Mouse (Mus musculus) left cerebral cortex, adult 18-20 months (tissue): ENCODE results near the gene Sp1. TPM values are rescaled to one million over a fixed set of nuclear protein-coding genes. Genes with fewer than 3 reads are reported as not detected.

Experiments used
- DNase-seq, 2 experiments: peaks; one replicate each; pipeline ENCODE4 v3.0.0; 2021 to 2022; ENCODE audit warnings: low spot score in 2 of 2, mixed read lengths in 1 of 2
- long read RNA-seq, 2 experiments: library from polyadenylated mRNA; stranded (forward); transcript quantifications; one replicate each; pipeline ENCODE4 v2.0.0; 2021
- total RNA-seq, 2 experiments: library from RNA; stranded (reverse); gene quantifications; 2 replicates each; pipeline ENCODE4 v1.2.3; 2021

Sp1 gene
- total RNA-seq, result 10 to 100 TPM; 23.8 to 32.2 TPM
- long read RNA-seq, experiment 1, full-length matches to known transcripts, result 1 of 7 reads
- long read RNA-seq, experiment 1, partial matches to known transcripts, result 1 of 7 reads
- long read RNA-seq, experiment 1, other reads (novel, unspliced or antisense), result 5 of 7 reads
- long read RNA-seq, experiment 2, full-length matches to known transcripts, result 2 of 3 reads
- long read RNA-seq, experiment 2, partial matches to known transcripts, result 1 of 3 reads
- long read RNA-seq, experiment 2, other reads (novel, unspliced or antisense), result 0 of 3 reads

DNA sequence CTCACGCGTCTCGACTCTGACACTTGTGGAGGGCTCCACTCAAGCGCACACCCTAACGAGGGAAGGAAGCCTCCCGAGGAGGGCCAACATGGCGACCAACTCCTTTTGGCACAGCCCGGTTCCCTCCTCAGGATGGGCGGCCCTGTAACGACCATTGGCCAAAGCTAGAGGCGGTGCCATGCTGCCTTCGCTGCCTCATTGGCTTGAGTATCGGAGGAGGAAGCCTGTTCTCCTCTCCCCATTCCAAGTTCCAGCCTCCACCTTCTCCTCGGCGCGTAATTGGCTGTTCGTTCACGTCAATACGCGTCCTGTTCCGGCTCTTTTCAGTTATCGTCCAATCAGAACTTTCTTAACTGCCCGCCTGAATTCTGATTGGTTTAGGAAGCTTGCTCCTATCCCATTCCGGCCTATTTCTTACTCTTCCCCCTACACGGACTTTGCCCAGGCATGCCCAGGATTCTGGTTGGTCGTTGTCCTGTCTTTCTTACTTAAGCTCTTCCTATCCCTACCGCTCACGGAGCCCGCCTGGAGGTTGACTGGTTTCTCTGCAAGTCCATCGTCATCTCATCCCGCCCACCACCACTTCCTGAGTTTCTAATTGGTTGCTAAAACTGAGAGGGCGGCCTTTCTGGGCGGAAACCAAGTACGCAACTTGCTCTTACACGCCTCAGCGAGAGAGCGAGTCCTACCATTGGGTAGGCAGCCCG is at the start of gene Sp1:
Sp1 (plus strand) TSS at position 655 of the 707 bp plus-strand sequence.
- peak; percentile 98 to 100 for DNase-seq

DNA sequence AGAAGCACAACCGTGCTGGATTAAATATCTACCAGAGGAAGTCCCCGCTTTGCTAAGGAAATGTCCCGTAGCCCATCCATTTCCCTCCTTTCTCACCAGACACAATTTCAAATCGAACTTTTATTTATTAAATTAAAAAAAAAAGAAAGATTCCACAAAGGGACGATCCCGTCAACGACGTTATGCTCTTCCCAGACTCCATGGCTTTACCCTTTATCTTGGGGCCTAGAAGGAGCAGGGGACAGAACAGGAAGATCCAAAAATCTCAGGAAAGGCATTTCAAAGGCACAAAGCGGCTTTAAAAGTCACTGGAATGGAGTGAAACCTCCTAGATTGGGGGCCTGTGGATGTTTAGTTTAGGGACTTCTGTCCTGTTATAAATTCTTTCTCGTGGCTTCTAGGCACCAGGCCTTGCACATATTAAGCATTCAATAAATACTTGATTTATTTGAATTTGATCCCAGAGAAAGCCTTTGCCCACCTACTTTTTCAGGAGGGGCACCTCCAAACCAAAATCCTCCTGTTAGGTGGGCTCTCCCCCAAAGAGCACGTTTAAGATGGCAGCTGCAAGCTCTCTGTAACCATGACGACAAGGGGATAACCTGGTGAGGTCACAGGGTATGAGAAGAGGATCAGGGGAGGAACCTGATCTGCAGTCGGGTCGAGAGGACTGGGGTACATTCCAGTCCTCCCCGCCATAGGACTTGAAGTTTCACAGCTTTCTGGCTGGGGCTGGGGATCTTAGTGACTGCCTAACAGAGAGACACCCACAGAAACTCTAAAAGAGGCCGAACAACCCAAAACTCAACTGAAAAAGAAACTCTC is 49.2 kb upstream of the Sp1 start:
- no peak for DNase-seq

GRCm38 (mm10) chr15:102358126-102358525 is 47.8 kb upstream of the Sp1 start:
- no peak for DNase-seq

DNA sequence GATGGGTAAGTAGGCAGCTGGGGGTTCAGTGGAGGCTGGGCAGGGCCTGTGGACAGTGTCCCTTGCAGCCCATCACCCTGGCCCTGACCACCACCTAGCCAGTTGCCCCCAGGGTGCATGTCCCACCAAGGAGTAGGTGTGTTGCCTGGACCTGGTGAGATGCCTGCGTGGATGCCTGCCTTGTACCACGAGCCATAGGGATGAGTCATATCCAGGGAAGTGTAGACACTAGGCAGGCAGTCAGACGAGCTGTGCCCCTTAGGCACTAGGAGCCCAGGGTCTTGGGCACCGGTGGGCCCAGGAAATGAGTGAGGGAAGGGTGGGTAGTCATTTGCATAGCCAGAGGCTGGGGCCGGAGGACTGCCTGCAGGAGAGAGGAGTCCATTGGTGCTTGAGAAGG is 47.1 kb upstream of the Sp1 start:
- no peak for DNase-seq

DNA sequence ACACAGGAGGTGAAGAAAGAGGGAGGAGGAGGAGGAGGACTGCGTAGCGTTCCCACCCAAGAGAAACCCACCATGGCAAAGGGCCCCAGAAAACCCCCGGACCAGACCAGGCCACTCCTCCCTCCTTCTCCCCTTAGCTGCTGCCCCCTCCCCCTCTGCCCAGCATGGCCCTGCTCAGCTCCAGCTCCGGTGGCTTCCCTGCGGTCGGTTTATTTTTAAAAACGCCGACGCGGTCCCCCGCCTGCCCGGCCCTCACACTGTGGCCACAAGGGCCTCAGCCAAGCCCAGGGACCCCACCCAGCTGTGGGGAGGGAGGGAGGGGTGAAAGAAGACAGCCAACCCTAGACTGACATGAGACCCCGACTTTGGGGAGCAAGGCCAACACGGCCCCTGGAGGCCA is 43.3 kb upstream of the Sp1 start:
- DNase-seq, result no peak

GRCm38 (mm10) chr15:102364678-102365077 is 41.3 kb upstream of the Sp1 start:
- no peak for DNase-seq

GRCm38 (mm10) chr15:102366238-102366637 is 39.7 kb upstream of the Sp1 start:
- no peak for DNase-seq

- DNase-seq, result no peak
These were observed 39.1 kb upstream of the Sp1 start, which contains the start of gene Sp7 for GRCm38 (mm10) chr15:102366733-102367344. TSS of gene Sp7 (minus strand) at chr15:102367182.

DNA sequence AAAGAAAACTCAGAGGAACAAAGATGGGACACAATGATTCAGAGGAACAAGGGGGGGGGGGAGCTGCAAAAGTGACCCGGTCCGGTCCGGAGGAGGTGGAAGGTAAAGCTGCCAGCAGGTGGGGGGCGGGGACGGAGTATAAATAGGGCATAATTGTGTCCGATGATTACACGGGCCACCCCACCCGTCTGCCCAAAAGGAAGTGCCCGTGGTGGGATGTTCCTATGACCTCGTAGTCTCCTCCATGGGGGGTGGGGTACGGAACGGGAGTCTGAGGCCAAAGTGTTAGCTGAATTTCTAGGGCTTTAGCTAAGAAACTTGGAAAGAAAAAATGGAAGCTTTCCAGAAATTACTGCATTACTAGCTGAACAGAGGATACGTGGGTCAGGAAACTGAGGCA is 36.0 kb upstream of the Sp1 start:
- no peak for DNase-seq

DNA sequence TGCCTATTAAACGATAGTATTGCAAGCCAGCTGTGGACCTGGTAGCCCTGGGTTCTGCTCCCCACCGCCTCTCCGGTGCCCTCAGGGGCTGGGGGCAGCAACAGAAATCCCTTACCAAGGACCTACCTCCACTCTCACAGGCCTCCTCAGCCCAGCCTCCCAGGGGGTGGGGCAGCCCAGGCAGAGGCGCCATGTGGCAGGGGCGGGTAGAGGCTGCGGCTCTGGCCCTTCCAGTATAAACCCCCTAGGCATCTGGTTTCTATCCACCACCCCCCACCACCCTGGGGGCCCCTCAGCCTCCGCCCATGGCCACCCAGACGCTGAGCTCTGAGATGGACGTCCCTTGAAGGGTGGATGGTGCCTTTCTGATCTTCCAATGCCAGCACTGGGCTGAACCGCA is 35.2 kb upstream of the Sp1 start:
- DNase-seq, result no peak

GRCm38 (mm10) chr15:102376453-102377162 is 29.3 kb upstream of the Sp1 start:
- peak; percentile 20 to 29 for DNase-seq

- DNase-seq, result peak; percentile 69 to 79
These were observed 28.8 kb upstream of the Sp1 start for GRCm38 (mm10) chr15:102377163-102377543.

GRCm38 (mm10) chr15:102377810-102378262 is 28.1 kb upstream of the Sp1 start:
- no peak for DNase-seq

DNA sequence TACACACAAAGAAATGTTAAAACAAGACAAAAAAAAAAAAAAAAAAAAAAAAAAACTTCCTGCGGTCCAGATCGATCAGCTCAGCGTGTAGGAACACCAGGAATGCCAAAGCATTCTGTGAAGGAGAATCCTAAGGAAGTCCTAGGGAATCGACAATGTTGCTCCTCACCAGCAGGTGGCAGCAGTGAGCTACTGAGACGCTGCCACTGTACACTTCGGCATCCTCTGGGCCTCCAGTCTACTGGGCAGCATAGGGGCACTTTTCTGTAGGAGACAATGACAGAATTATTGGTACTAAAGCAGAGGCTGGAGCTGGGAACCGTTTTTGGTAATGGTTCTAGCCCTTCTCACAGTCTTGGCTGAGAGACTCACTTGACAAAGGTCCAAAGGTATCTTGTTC is 24.4 kb upstream of the Sp1 start:
- DNase-seq, result peak; percentile 85 to 88

DNA sequence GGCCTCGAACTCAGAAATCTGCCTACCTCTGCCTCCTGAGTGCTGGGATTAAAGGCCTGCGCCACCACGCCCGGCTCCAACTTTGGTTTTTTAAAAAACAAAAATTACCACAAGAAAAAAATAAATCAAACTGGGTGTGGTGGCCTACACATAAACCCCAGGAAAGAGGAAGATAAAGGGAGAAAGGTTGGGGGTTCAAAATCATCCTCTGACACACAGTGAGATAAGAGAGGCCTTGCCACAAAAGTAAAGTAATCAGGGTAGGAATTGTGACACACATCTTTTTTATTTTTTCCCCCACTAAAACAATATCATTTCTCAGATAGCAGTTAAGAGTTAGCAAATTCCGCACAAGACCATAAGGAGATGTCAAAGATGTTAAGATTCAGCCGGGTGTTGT is 22.3 kb upstream of the Sp1 start:
- no peak for DNase-seq

DNA sequence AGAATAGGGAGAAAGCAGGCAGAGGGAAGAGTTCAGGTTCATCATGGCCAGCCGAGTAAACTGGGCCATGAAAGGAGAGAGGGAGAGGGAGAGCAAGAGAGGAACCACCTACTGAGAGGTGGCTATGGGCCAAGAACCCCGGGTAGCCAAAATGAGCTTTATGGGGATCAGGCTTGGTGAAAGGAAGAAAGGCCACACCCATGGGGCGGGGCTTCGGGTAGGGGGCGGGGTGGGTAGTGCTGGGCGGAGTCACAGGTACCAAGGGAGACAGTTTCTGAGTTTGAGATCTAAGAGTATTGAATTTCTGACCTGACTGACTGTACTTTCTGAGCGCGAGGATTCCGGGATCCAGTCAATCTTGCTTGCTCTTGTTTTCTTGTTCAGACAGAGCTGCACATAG is 19.3 kb upstream of the Sp1 start:
- DNase-seq, result no peak

GRCm38 (mm10) chr15:102388942-102389341 is 17.0 kb upstream of the Sp1 start:
- DNase-seq, result no peak

DNA sequence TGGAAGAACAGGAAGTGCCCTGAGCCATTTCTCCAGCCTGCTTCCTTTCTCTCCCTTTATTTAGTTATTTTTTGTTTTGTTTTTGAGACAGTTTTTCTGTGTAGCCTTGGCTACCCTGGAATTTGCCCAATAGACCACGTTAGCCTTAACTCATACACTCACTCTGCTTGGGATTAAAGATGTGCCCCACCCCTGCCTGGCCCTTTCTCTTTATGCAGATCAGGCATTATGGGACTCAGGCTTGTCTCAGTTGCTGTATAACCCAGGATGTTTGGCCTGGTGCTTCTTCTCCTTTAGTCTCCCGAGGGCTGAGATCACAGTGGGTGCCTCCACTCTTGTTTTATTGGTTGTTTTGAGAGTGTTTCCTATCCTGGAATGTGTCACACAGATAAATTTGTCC is 13.4 kb upstream of the Sp1 start:
- DNase-seq, result no peak

- no peak for DNase-seq
These were observed 12.3 kb upstream of the Sp1 start for GRCm38 (mm10) chr15:102393584-102394014.

DNA sequence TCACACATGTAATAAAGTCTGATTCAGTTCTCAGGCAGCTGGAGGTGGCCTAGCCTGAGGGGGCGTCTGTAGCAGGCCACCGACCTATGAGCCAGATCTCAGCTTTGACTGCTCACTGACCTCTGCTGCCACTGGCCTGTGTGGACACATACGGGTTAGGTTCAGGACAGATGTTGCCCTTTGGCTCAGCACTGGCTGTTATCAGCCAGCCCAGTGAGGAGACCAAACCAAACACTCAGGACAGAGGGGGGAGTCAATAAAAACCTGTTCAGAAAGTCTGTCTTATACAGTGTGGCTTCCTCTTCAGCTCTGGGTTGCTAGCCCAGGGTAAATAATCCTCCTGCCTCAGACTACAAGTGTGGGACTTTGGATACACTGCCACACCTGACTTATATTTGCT is 10.9 kb upstream of the Sp1 start:
- DNase-seq, result no peak

- DNase-seq, result no peak
These were observed 7.3 kb upstream of the Sp1 start for GRCm38 (mm10) chr15:102398629-102399028.
